Mouse (Mus musculus): Measurements from ENCODE around the gene Imp3.

GRCm38 (mm10) chr9:56958689-56959088 lies 21.4 kb downstream of the Imp3 start:
- no peak for TF ChIP-seq CTCF (IDR thresholded peaks at IDR 0.05; ENCODE audit: extremely low read depth, insufficient read depth, insufficient read length, insufficient replicate concordance)
- TF ChIP-seq POLR2A (IDR thresholded peaks at IDR 0.05; ENCODE audit: low read depth, low read length): no peak

Measured in spleen, adult 2 months (tissue).